Mouse (Mus musculus) gastrocnemius, adult 18-20 months (tissue): ENCODE data around the gene Rpl28. TPM values are rescaled to one million over a fixed set of nuclear protein-coding genes. Genes with fewer than 3 reads are reported as not detected.
"Not testable (repeated sequence)": the region's sequence is repeated elsewhere in the genome, so short reads cannot be mapped to it uniquely, and the experiment has no call there.

ENCODE experiments used
- DNase-seq: peaks from one replicate; pipeline ENCODE4 v3.0.0; 2021; ENCODE audit warnings: low spot score
- total RNA-seq, 2 experiments: library from RNA; stranded (reverse); gene quantifications; 2 replicates each; pipeline ENCODE4 v1.2.3; 2021

Gene Rpl28
- total RNA-seq, 2 experiments from 2014 or later, result 582 to 601 TPM

GRCm38 (mm10) chr7:4782759-4783158 is 9.9 kb upstream of the Rpl28 start, which contains the start of the genes Il11 and Tmem190:
TSS of gene Il11 (minus strand) at chr7:4782859.
TSS of gene Tmem190 (plus strand) at chr7:4782937.
- no peak for DNase-seq

GRCm38 (mm10) chr7:4783667-4784268 is 8.9 kb upstream of the Rpl28 start:
- DNase-seq, result no peak

- peak; percentile 39 for DNase-seq
Measured at GRCm38 (mm10) chr7:4788499-4789435, 3.9 kb upstream of the Rpl28 start.

- DNase-seq, result peak; percentile 65
Measured at GRCm38 (mm10) chr7:4789436-4789935, 3.2 kb upstream of the Rpl28 start, which contains the start of gene Tmem238. TSS of gene Tmem238 (minus strand) at chr7:4789656.

GRCm38 (mm10) chr7:4793248-4793647 is 574 bp downstream of the Rpl28 start:
- not testable (repeated sequence) for DNase-seq

GRCm38 (mm10) chr7:4793674-4794073 is 1.0 kb downstream of the Rpl28 start:
- no peak for DNase-seq

- DNase-seq, result no peak
Measured at GRCm38 (mm10) chr7:4794631-4795168, 2.0 kb downstream of the Rpl28 start.

GRCm38 (mm10) chr7:4795767-4796433 is 3.2 kb downstream of the Rpl28 start:
- DNase-seq, result peak; percentile 15

GRCm38 (mm10) chr7:4802247-4802646 is 9.6 kb downstream of the Rpl28 start:
- no peak for DNase-seq

- DNase-seq, result peak; percentile 31
Measured at GRCm38 (mm10) chr7:4806716-4807115, 14.0 kb downstream of the Rpl28 start.

- not testable (repeated sequence) for DNase-seq
Measured at GRCm38 (mm10) chr7:4811131-4811530, 18.5 kb downstream of the Rpl28 start.

- DNase-seq, result no peak
Measured at GRCm38 (mm10) chr7:4811842-4812302, 19.2 kb downstream of the Rpl28 start.

- peak; percentile 98 for DNase-seq
Measured at GRCm38 (mm10) chr7:4812303-4813104, 19.8 kb downstream of the Rpl28 start, which contains the start of gene Ube2s. TSS of gene Ube2s (minus strand) at chr7:4812590.

- no peak for DNase-seq
Measured at GRCm38 (mm10) chr7:4813105-4813791, 20.6 kb downstream of the Rpl28 start.

GRCm38 (mm10) chr7:4816559-4816958 is 23.9 kb downstream of the Rpl28 start:
- DNase-seq, result no peak

- not testable (repeated sequence) for DNase-seq
Measured at GRCm38 (mm10) chr7:4820925-4821324, 28.3 kb downstream of the Rpl28 start.

GRCm38 (mm10) chr7:4821690-4822089 is 29.0 kb downstream of the Rpl28 start:
- DNase-seq, result no peak

GRCm38 (mm10) chr7:4822162-4822907 is 29.7 kb downstream of the Rpl28 start:
- DNase-seq, result no peak

- DNase-seq, result no peak
Measured at GRCm38 (mm10) chr7:4825365-4825764, 32.7 kb downstream of the Rpl28 start.
